In the genomic region with DNA sequence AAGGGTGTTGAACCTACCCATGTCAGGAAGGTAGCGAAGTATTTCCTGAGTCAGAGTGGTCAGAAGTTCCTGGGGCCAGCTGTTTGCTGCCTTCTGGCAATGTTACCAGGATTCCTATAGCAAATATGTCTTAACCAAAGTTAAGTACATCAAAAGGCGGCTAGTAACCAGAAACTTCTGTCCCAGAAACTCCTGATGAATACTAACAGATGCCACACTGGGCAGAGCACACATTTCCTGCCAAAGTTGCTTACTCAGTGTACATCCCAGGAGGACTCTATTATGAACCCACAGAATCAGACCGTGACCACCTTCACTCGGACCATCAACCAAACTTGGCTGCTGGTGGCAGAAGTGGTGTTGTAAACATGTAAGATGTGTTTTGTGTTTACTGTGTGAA, we compare ENCODE assay signal across 27 mouse cellular contexts.
"Had no signal": no experiment of that assay in that cellular context is flagged by ENCODE, and none has a peak within 500 bp of the region (broad histone marks: within the 10 kb centered on the region; RNA-seq: fewer than 3 reads in every experiment).

No protein-coding gene starts in this region.

- ATAC-seq: hindbrain, postnatal 0 days; intestine, embryonic 16.5 days; liver, embryonic 12.5 days had no signal

- H3K4me3 ChIP-seq: heart, adult 2 months; heart, embryonic 13.5 days; heart, embryonic 15.5 days; hindbrain, embryonic 13.5 days; hindbrain, embryonic 15.5 days; kidney, embryonic 15.5 days; limb, embryonic 12.5 days; limb, embryonic 15.5 days; liver, embryonic 12.5 days had no signal

- H3K27me3 ChIP-seq: heart, embryonic 13.5 days; heart, embryonic 15.5 days; hindbrain, embryonic 13.5 days; hindbrain, embryonic 15.5 days; kidney, embryonic 15.5 days; limb, embryonic 12.5 days; limb, embryonic 15.5 days; liver, embryonic 12.5 days had no signal

- DNase-seq: gastrocnemius, postnatal 14 days; gastrocnemius, postnatal 36 days; heart, adult 11 months; heart, adult 2 months; heart, postnatal 14 days; heart, postnatal 36 days; kidney, adult 11 months; kidney, adult 2 months; kidney, adult 9 months; kidney, postnatal 14 days; kidney, postnatal 36 days; layer of hippocampus, adult 9-11 months; layer of hippocampus, postnatal 36 days; left cerebral cortex, postnatal 4 days had no signal

- H3K9ac ChIP-seq: heart, embryonic 13.5 days; heart, embryonic 15.5 days; hindbrain, embryonic 13.5 days; hindbrain, embryonic 15.5 days; kidney, embryonic 15.5 days; limb, embryonic 12.5 days; limb, embryonic 15.5 days; liver, embryonic 12.5 days; liver, embryonic 14.5 days had no signal

- H3K36me3 ChIP-seq: heart, embryonic 13.5 days; heart, embryonic 15.5 days; hindbrain, embryonic 13.5 days; hindbrain, embryonic 15.5 days; kidney, embryonic 15.5 days; limb, embryonic 12.5 days; limb, embryonic 15.5 days; liver, embryonic 12.5 days had no signal

- H3K9me3 ChIP-seq: heart, embryonic 13.5 days; heart, embryonic 15.5 days; hindbrain, embryonic 13.5 days; hindbrain, embryonic 15.5 days; kidney, embryonic 15.5 days; limb, embryonic 12.5 days; limb, embryonic 15.5 days; liver, embryonic 12.5 days had no signal

- H3K4me1 ChIP-seq: heart, embryonic 13.5 days; heart, embryonic 15.5 days; hindbrain, embryonic 13.5 days; kidney, embryonic 15.5 days; limb, embryonic 12.5 days; limb, embryonic 15.5 days; liver, embryonic 12.5 days had no signal

- H3K4me2 ChIP-seq: heart, embryonic 11.5 days; heart, embryonic 13.5 days; heart, embryonic 15.5 days; hindbrain, embryonic 13.5 days; hindbrain, embryonic 15.5 days; kidney, embryonic 15.5 days; limb, embryonic 12.5 days; limb, embryonic 15.5 days; liver, embryonic 12.5 days had no signal

- H3K27ac ChIP-seq: heart, adult 2 months; heart, embryonic 13.5 days; heart, embryonic 15.5 days; hindbrain, embryonic 13.5 days; hindbrain, embryonic 15.5 days; hindbrain, postnatal 0 days; kidney, embryonic 15.5 days; kidney, postnatal 0 days; limb, embryonic 12.5 days; limb, embryonic 15.5 days; liver, embryonic 12.5 days; liver, embryonic 14.5 days had no signal
